Mouse (Mus musculus) R1 (cell line): ENCODE results near the gene Pex5.

ENCODE experiments used
- DNase-seq: peaks from one replicate; pipeline ENCODE4 v3.0.0-alpha.2; 2018; ENCODE audit warnings: low read depth, low spot score

The Pex5 gene

GRCm38 (mm10) chr6:124360549-124360948 lies 54.3 kb downstream of the Pex5 start:
- DNase-seq, result peak; percentile 84

GRCm38 (mm10) chr6:124358953-124359352 lies 55.9 kb downstream of the Pex5 start:
- DNase-seq, result no peak

DNA sequence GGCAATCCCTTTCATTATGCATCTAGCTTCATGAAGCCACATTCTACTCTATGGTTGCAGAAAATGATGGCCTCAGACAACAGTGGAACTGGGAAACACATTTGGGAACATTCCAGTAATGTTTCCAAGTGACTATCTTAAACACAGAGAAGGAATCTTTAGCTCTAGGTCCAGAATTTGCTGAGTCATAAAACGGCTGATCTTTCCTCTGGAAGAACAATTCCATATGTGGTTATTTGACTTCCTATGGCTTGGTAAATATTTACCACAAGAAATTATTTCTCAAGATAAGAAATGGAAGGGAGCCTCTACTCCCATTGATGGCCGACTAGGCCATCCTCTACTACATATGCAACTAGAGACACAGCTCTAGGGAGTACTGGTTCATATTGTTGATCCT lies 61.6 kb downstream of the Pex5 start:
- no peak for DNase-seq
